Mouse (Mus musculus) ES-Bruce4 (cell line): ENCODE data around the gene Cldn13. TPM values are rescaled to one million over a fixed set of nuclear protein-coding genes. Genes with fewer than 3 reads are reported as not detected.

ENCODE experiments used
- H3K27ac ChIP-seq: 2 replicates; pipeline ENCODE4 v1.5.1; 2012; ENCODE audit warnings: low read length, inconsistent platforms; ENCODE audit not compliant: insufficient read depth
- H3K27me3 ChIP-seq: 2 replicates; pipeline ENCODE4 v1.6.1; 2012; ENCODE audit warnings: mild to moderate bottlenecking, low read length, inconsistent platforms; ENCODE audit not compliant: control insufficient read depth, poor library complexity, insufficient read depth, severe bottlenecking
- H3K36me3 ChIP-seq: 2 replicates; pipeline ENCODE4 v1.6.1; 2012; ENCODE audit warnings: inconsistent platforms, mild to moderate bottlenecking, low read length, moderate library complexity; ENCODE audit not compliant: control insufficient read depth, poor library complexity, insufficient read depth, severe bottlenecking
- H3K4me1 ChIP-seq: one replicate; pipeline ENCODE4 v1.8.1; 2011; ENCODE audit warnings: low read length; ENCODE audit not compliant: control insufficient read depth, insufficient read depth
- H3K4me3 ChIP-seq: 2 replicates; pipeline ENCODE4 v1.5.1; 2011; ENCODE audit warnings: low read depth, mild to moderate bottlenecking, low read length
- H3K9ac ChIP-seq: 2 replicates; pipeline ENCODE4 v1.6.1; 2012; ENCODE audit warnings: low read depth, mild to moderate bottlenecking, inconsistent platforms; ENCODE audit not compliant: poor library complexity, severe bottlenecking
- H3K9me3 ChIP-seq: replicated peaks from 2 replicates; pipeline ENCODE4 v1.6.1; 2012; ENCODE audit warnings: mild to moderate bottlenecking, low read length, inconsistent platforms; ENCODE audit not compliant: control insufficient read depth, poor library complexity, insufficient read depth, severe bottlenecking
- CTCF ChIP-seq: IDR thresholded peaks from one replicate; pipeline ENCODE4 v1.8.1; 2011; ENCODE audit warnings: low read depth, low read length
- EP300 ChIP-seq: IDR thresholded peaks from 2 replicates; pipeline ENCODE4 v1.6.1; 2011; ENCODE audit warnings: low read depth, low read length; ENCODE audit not compliant: insufficient read depth
- POLR2A ChIP-seq: IDR thresholded peaks from one replicate; pipeline ENCODE4 v1.8.1; 2011; ENCODE audit warnings: low read length; ENCODE audit not compliant: insufficient read depth
- polyA plus RNA-seq: library from polyadenylated mRNA; stranded (reverse); fragments of >200 nt; gene quantifications from 2 replicates; pipeline ENCODE4 v1.2.4, GENCODE M21; 2011; ENCODE audit warnings: low read depth; ENCODE audit not compliant: missing spikeins, insufficient read depth, insufficient read length

Cldn13 gene
- polyA plus RNA-seq, 1 experiment, result not detected

DNA sequence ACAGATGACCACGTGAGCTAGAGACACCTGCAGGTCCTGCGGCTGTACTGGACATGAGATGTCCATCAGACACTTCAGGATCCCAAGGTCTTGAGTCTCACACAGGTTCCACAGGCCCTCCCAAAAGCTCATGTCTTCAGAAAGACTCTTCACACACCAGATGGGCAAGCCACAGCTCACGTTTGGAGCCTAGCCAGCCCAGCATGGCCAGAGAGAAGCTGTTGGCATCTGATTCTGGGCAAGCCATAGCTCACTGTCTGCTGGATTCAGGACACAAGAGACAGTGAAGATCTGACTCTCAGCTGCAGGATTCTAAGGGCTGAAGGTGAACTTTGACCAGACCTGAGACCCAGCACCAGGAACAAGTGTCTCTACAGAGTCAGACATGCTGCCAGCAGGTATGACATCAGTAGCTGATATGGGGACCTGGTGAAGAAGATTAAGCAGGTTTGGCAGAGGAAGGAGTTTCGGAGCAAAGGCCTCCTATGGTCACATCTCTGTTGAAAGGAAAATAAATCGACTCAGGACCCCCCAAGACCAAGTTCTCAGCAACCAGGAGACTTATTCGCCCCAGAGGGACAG is 4.9 kb upstream of the Cldn13 start:
- H3K27ac ChIP-seq, result no peak overlapping the region

GRCm38 (mm10) chr5:134919097-134919496 is 3.8 kb upstream of the Cldn13 start:
- Histone ChIP-seq H3K36me3 (no peaks in the 10 kb centered on the region), H3K27me3 (no peaks in the 10 kb centered on the region), H3K9ac (no peak overlapping the region), H3K4me1 (no peaks in the 10 kb centered on the region), H3K4me3 (no peak overlapping the region), H3K9me3 (no peaks in the 10 kb centered on the region; the same call in 1 of the 2 replicates), H3K27ac (no peak overlapping the region)
- no peak for TF ChIP-seq POLR2A
- TF ChIP-seq CTCF, result no peak
- TF ChIP-seq EP300, result no peak

More for the DNA sequence above, 4.9 kb upstream of the Cldn13 start:
- Histone ChIP-seq H3K9me3 (no peaks in the 10 kb centered on the region; the same call in 1 of the 2 replicates), H3K4me1 (no peaks in the 10 kb centered on the region), H3K4me3 (no peak overlapping the region), H3K27me3 (no peaks in the 10 kb centered on the region), H3K36me3 (no peaks in the 10 kb centered on the region), H3K9ac (no peak overlapping the region)
- no peak for TF ChIP-seq POLR2A
- no peak for TF ChIP-seq CTCF
- TF ChIP-seq EP300, result no peak

DNA sequence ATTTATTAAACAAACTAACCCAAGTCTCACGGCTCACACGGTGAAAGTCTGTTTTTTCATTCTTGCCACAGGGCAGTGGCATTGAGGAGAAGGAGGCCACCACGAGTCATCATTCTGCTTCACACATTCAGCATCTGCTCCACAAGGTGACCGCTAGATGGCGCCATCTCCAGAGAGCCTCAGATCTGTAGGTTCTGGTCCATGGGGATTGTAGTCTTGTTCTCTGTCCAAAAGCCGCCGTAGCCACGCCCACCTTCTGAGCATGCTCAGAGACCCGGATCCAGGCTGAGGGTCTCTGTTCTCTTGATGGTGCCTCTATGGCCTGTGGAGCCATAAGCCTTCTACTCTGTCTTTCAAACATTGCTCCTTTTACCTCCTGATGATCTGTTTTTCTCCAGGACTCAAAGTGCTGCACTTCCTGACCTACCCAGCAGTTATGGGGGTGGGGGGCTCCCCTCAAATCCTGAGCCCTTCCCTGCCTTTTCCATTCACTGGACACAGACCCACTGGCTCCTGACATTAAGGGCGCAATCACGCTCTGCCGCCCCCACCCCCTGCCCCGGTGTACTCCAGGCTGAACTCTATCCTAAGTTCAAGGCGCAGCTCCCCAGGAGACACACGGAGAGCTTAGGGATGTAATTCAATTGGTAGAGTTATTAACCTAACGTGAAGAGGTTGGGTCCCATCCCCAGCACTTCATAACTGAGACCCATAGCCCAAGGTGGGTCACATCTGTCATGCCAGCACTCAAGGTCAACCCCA is 2.9 kb upstream of the Cldn13 start:
- H3K4me1 ChIP-seq, result no peaks in the 10 kb centered on the region
- H3K27ac ChIP-seq, result no peak overlapping the region
- H3K27me3 ChIP-seq, result no peaks in the 10 kb centered on the region
- TF ChIP-seq EP300 (peak; percentile 48; the same call in 1 of the 2 replicates), POLR2A (no peak), CTCF (peak; percentile 95)
- no peak overlapping the region for H3K9ac ChIP-seq
- no peak overlapping the region for H3K4me3 ChIP-seq
- H3K9me3 ChIP-seq, result no peaks in the 10 kb centered on the region; the same call in 1 of the 2 replicates
- H3K36me3 ChIP-seq, result no peaks in the 10 kb centered on the region

DNA sequence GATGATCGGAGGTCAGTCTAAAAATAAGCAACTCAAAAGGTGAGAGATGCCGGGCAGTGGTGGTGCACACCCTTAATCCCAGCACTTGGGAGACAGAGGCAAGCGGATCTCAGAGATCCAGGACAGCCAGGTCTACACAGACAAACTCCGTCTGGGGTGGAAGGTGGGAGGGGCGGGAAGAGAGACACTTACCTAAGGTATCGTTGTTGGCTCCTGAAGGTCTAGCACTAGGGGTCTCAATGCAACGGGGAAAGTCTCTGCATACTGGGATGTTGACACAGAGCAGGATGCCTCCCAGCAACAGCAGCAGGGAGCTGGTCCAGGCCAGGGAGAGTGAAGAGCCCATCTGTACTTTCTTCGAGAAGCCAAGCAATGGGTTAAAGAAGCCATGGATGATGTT is 816 bp downstream of the Cldn13 start:
- no peak for TF ChIP-seq POLR2A
- TF ChIP-seq CTCF, result no peak
- no peak for TF ChIP-seq EP300
- no peaks in the 10 kb centered on the region; the same call in 1 of the 2 replicates for H3K9me3 ChIP-seq

DNA sequence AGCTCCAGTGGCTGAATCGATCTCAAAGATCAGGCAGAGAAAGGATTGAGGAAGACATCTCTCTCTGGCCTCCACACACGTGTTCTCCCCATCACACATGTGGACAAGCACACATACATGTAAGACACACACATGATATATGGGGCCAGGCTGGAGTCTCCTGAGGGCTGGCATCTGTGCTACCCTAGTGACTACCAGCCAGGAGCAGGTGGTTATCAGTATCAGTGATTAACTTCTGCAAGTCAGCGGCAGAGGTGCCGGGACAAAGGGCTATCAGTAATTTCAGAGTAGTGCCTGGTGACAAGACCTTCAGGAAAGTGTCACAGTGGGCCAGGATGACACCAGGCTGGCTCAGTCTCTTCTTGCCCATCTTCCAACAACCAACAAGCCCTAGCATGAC is 1.6 kb downstream of the Cldn13 start:
- TF ChIP-seq CTCF (no peak), POLR2A (no peak), EP300 (no peak)
- H3K9ac ChIP-seq, result no peak overlapping the region
- H3K27ac ChIP-seq, result no peak overlapping the region

More for the DNA sequence above, 816 bp downstream of the Cldn13 start:
- no peak overlapping the region for H3K4me3 ChIP-seq
- H3K4me1 ChIP-seq, result no peaks in the 10 kb centered on the region
- H3K9ac ChIP-seq, result no peak overlapping the region
- no peak overlapping the region for H3K27ac ChIP-seq
- no peaks in the 10 kb centered on the region for H3K36me3 ChIP-seq
- no peaks in the 10 kb centered on the region for H3K27me3 ChIP-seq

GRCm38 (mm10) chr5:134913352-134913751 is 2.0 kb downstream of the Cldn13 start:
- H3K4me3 ChIP-seq, result no peak overlapping the region
- H3K9ac ChIP-seq, result no peak overlapping the region
- TF ChIP-seq POLR2A (no peak), CTCF (no peak), EP300 (no peak)
- H3K36me3 ChIP-seq, result no peaks in the 10 kb centered on the region
- no peaks in the 10 kb centered on the region for H3K4me1 ChIP-seq
- H3K27ac ChIP-seq, result no peak overlapping the region
- H3K9me3 ChIP-seq, result no peaks in the 10 kb centered on the region; the same call in 1 of the 2 replicates
- no peaks in the 10 kb centered on the region for H3K27me3 ChIP-seq

More for the DNA sequence above, 1.6 kb downstream of the Cldn13 start:
- Histone ChIP-seq H3K4me1 (no peaks in the 10 kb centered on the region), H3K9me3 (no peaks in the 10 kb centered on the region; the same call in 1 of the 2 replicates), H3K4me3 (no peak overlapping the region), H3K27me3 (no peaks in the 10 kb centered on the region), H3K36me3 (no peaks in the 10 kb centered on the region)
